15 mouse cellular contexts compared by ENCODE assay signal in the genomic region with DNA sequence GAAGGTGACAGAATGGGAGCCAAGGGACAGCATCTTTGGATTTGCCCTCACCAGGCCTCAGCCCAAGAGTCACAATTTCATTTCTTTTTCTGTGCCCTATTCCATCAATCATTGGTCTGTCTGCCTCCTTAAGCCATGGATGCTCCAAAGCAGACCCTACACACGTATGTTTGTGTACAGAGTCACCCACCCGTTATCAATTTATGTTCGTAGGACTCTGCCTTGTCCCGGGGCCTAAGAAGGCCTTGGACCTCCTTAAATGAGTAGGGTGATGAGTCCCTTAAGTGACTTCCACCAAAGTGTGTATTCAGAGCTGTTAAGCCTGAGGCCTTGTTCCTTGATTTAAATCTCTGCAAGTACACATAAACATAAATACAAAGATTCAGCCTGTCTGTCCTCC. TPM values are rescaled to one million over a fixed set of nuclear protein-coding genes. Genes with fewer than 3 reads are reported as not detected.
A peak's percentile ranks its signal among the peaks of the same experiment; 100 is the strongest.
DNase-seq lines count a peak whose midpoint lies in the region; ATAC-seq and TF ChIP-seq lines count a peak whose summit lies in the region.
"Had no signal": no experiment of that assay in that cellular context is flagged by ENCODE, and none has a peak within 500 bp of the region (broad histone marks: within the 10 kb centered on the region; RNA-seq: fewer than 3 reads in every experiment).

No protein-coding gene starts in this region.

- H3K27ac ChIP-seq in left cerebral cortex, adult 2 months: peak overlapping the region; percentile 95
- peak overlapping the region; percentile 92; the same call in 1 of the 2 replicates for H3K27ac ChIP-seq in hindbrain, embryonic 10.5 days
- H3K27ac ChIP-seq in midbrain, embryonic 14.5 days (replicated peaks; ENCODE audit: low read depth, low read length): peak overlapping the region; percentile 93
- H3K27ac ChIP-seq in olfactory bulb, adult 2 months (ENCODE audit: insufficient read depth, low read depth, low read length): peak overlapping the region; percentile 99
- H3K27ac ChIP-seq: lung, embryonic 15.5 days had no signal

- TF ChIP-seq POLR2A in olfactory bulb, adult 2 months (IDR thresholded peaks at IDR 0.05; ENCODE audit: insufficient read depth, low read depth, low read length): no peak

- no peak for TF ChIP-seq CTCF in left cerebral cortex, adult 2 months (IDR thresholded peaks at IDR 0.05)
- TF ChIP-seq CTCF in olfactory bulb, adult 2 months (IDR thresholded peaks at IDR 0.05; ENCODE audit: insufficient read depth, low read depth, low read length): no peak

- peaks cover 31% of the 10 kb centered on the region for H3K36me3 ChIP-seq in hindbrain, embryonic 10.5 days
- H3K36me3 ChIP-seq in midbrain, embryonic 14.5 days (ENCODE audit: control insufficient read depth, insufficient read depth, low read length): peaks cover 6% of the 10 kb centered on the region
- H3K36me3 ChIP-seq: lung, embryonic 15.5 days had no signal

- ATAC-seq in midbrain, embryonic 14.5 days (ENCODE audit: low FRiP score, low TSS enrichment): no peak

- WGBS in hindbrain, embryonic 10.5 days: 79% methylated on average over 4 of the region's 4 CpGs
- WGBS in midbrain, embryonic 14.5 days: 62% methylated on average over 4 of the region's 4 CpGs
- 27% methylated on average over 4 of the region's 4 CpGs for WGBS in olfactory bulb, adult 2 months

- peak overlapping the region; percentile 74; the same call in 1 of the 2 replicates for H3K9ac ChIP-seq in midbrain, embryonic 14.5 days (replicated peaks; ENCODE audit: low read length)
- H3K9ac ChIP-seq: lung, embryonic 15.5 days had no signal

- DNase-seq in left cerebral cortex, adult 2 months (ENCODE audit: extremely low spot score in 1 of 2, low spot score in 2 of 2): no peak
- DNase-seq in left cerebral cortex, adult 11 months (ENCODE audit: low spot score): no peak
- DNase-seq in hindbrain, embryonic 10.5 days (ENCODE audit: low spot score): no peak
- no peak for DNase-seq in midbrain, embryonic 14.5 days
- no peak for DNase-seq in yolk sac, embryonic 10.5 days (ENCODE audit: low spot score)
- DNase-seq in T-cell, adult 2 months (ENCODE audit: low spot score): no peak
- DNase-seq in natural killer cell, adult 2 months (ENCODE audit: low spot score in 2 of 2): no peak
- DNase-seq: adrenal gland, adult 8-10 months; heart, postnatal 36 days; kidney, adult 2 months; right cerebral cortex, postnatal 14 days; thymus, adult 18-20 months had no signal

- H3K4me3 ChIP-seq in left cerebral cortex, adult 2 months: no peak overlapping the region
- H3K4me3 ChIP-seq in hindbrain, embryonic 10.5 days: no peak overlapping the region
- 0 out of 2 replicates have a peak overlapping the region, but pooled peaks have one; percentile 11 for H3K4me3 ChIP-seq in midbrain, embryonic 14.5 days (replicated peaks; ENCODE audit: low read depth, low read length)
- H3K4me3 ChIP-seq in olfactory bulb, adult 2 months (ENCODE audit: insufficient read depth, low read depth, low read length): peak overlapping the region; percentile 3; the same call in 1 of the 2 replicates
- H3K4me3 ChIP-seq: megakaryocyte, embryonic 14.5 days had no signal

- peaks cover 96% of the 10 kb centered on the region for H3K4me1 ChIP-seq in hindbrain, embryonic 10.5 days (replicated peaks)
- H3K4me1 ChIP-seq in midbrain, embryonic 14.5 days (ENCODE audit: control insufficient read depth, insufficient read depth, low read length): peaks cover 87% of the 10 kb centered on the region
- peaks cover 59% of the 10 kb centered on the region for H3K4me1 ChIP-seq in olfactory bulb, adult 2 months (ENCODE audit: control insufficient read depth, insufficient read depth, low read length)

- no peaks in the 10 kb centered on the region for H3K9me3 ChIP-seq in hindbrain, embryonic 10.5 days
- H3K9me3 ChIP-seq in midbrain, embryonic 14.5 days (ENCODE audit: control insufficient read depth, low read length): no peaks in the 10 kb centered on the region
- H3K9me3 ChIP-seq: lung, embryonic 15.5 days had no signal

- intact Hi-C loops in left cerebral cortex, adult 2 months (cut with DNase I): no loop called here

- H3K4me2 ChIP-seq in midbrain, embryonic 14.5 days (ENCODE audit: low read length): peak overlapping the region; percentile 59; the same call in 1 of the 2 replicates

- H3K27me3 ChIP-seq in hindbrain, embryonic 10.5 days (ENCODE audit: insufficient read depth, poor library complexity, severe bottlenecking): peaks cover 100% of the 10 kb centered on the region
- peaks cover 12% of the 10 kb centered on the region; the same call in 1 of the 2 replicates for H3K27me3 ChIP-seq in midbrain, embryonic 14.5 days (ENCODE audit: control insufficient read depth, insufficient read depth, low read length)

RNA-seq across cellular contexts. Expression of a gene that starts 50.1 kb away (rescaled TPM):
- 100 to 1,000 TPM in 1 of 2 experiments, 10 to 100 TPM in 1; 86.7 to 100 TPM for total RNA-seq in left cerebral cortex, adult 2 months (2021)
- polyA plus RNA-seq in hindbrain, embryonic 10.5 days (2016; fragmentation: Nextera tagmentation; extraction: Ambion mirVana): 38.5 and 43.0 TPM in 2 replicates
- polyA plus RNA-seq in midbrain, embryonic 14.5 days (2014; fragmentation: Nextera tagmentation; extraction: Ambion mirVana): 20.2 and 24.7 TPM in 2 replicates
- polyA plus RNA-seq in olfactory bulb, adult 2 months (2012; ENCODE audit: insufficient read depth, insufficient read length, low replicate concordance, missing spikeins): 134 TPM in 1 of 2 replicates, not detected in the other

Comparison
In these comparisons a context has a peak if more than half of its experiments do, and no peak if none do; other contexts are left out.
1. H3K4me3 ChIP-seq: peak in midbrain, embryonic 14.5 days (single experiment) and olfactory bulb, adult 2 months (single experiment); none in left cerebral cortex, adult 2 months (single experiment) and hindbrain, embryonic 10.5 days (single experiment).
2. Peak in every context shown above with its lines, with median percentiles within 50 percentile points of each other: H3K27ac ChIP-seq.